Mouse (Mus musculus) c-Kit-positive CD71-negative TER-119-negative erythroid progenitor cells, embryonic 14.5 days (primary cell): Measurements from ENCODE around the gene Kdm2b.

Experiments used
- DNase-seq: peaks from one replicate; pipeline ENCODE4 v3.0.0-alpha.2; 2013; ENCODE audit warnings: low read depth

The Kdm2b gene

DNA sequence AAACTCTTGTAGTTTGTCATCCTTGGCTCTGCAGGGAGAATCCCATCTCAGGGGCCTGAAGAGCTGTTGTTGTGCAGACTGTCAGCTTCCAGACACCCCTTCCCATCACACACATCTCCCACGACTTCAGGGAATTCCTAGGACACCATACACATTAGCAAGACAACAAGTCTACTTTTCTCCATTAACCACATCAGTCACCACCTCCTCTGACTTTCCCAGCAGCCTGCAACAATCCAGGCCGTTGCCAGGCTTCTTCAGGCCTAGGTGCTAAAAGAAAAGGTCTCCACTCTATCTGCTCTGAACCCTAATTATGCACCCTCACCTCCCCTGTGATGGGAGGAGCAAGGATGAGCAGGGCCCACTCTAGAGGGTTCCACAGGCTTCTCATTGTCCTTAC, 99.2 kb downstream of the Kdm2b start:
- no peak for DNase-seq

DNA sequence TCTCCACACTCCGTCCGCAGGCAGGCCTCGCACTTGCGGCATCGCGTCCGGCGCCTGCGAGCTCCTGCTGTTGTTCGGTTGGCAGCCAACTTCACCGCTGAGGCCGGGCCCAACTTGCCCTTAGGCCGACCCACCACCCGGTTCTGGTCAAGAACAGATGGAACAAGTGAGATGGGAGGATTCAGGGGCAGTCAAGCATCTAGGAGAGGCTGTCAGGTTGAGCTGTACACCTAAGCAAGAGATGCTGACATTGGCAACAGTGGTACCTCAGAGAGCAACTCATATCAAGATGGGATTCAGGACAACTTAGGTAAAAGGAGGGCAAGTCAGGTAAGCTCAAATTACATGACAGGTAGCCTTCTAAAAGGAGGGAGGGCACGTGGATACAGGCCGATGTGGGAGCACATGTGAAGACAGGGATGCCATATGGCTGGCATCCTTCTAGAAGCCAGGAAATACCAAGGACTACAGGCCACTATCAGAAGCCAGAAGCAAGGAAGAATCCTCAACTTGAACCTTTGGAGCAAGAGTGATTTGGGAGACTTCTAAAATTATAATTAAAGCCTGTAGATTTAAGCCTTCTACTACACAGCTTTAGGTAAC, 100.9 kb downstream of the Kdm2b start:
- no peak for DNase-seq

DNA sequence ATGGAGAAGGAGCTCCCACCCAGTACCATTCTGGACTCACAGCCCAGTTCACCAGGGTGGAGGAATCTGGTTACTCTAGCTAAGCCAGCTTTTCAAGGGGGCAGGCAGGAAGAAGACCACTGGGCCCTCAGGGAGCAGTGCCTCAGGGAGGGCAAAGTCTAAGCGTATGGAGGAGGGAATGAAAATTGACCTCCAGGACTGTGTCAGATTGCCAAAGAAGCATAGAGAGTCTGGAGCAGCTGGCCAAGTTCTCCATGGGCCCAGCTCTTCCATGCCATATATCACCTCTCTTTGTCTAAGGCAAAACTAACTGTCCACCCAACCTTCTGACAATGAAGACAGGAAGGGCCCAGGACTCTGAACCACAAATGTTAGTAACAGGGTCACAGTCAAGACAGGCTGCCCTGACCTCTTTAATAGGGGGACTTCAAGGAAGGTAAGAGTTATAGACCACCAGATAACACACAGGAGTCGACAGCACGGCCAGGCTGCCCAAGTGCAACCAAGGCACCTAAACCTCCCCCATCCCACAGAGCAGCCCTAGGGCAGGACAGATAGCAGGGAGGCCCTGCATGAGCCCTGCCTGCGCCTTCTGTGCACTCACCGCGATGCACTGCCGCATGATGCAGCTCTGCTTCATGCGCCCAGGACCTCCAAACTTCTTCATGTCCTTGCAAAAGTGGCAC, 101.6 kb downstream of the Kdm2b start:
- no peak for DNase-seq

DNA sequence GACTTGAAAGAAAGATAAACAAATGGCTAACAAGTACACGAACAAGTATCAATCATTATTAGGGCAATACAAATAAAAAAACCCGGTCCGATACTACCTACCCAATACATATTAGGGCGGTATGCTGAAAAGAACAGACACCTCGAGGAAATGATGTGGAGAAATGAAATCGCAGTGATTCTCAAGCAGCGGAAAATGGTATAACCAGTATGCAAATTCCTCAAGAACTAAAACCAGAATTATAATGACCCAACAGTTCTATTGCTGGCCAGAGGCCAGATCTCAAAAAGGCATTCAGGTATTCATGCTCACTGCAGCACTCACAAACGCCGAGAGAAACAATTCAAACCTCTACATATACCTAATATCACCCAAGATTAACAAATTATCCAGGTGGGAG, 102.6 kb downstream of the Kdm2b start:
- DNase-seq = no peak

DNA sequence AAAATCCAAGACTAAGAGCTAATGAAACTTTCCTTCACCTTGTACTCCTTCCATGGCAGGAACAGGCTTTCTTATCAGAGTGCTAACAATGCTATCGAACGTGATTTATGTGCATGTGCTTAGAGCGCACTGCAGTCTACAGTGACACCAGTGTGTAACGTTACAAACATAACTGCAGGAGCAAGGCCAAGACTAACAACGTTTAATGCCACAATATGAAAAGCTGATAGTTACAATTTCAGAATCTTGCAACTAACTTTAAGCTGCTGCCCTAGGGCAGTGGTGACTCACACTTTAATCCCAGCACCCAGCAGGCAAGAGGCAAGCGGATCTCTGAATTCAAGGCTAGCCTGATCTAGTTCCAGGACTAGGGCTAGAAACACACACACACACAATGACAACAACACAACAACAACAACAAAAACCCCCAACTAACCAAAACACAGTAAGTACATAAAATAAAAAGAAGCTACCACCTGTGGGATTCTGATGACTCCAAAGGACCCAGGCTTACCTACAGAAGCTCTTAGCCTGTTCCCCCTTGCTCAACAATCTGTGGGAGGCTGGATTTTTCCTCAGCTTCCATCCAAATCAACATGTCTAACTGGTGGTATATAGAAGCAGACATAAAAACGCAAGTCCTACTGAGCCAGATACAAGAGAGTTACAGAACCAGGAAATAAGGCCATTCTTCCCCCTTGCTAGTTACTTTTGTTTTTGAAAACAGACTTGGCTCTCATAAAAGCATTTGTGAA, 104.9 kb downstream of the Kdm2b start:
- no peak for DNase-seq

DNA sequence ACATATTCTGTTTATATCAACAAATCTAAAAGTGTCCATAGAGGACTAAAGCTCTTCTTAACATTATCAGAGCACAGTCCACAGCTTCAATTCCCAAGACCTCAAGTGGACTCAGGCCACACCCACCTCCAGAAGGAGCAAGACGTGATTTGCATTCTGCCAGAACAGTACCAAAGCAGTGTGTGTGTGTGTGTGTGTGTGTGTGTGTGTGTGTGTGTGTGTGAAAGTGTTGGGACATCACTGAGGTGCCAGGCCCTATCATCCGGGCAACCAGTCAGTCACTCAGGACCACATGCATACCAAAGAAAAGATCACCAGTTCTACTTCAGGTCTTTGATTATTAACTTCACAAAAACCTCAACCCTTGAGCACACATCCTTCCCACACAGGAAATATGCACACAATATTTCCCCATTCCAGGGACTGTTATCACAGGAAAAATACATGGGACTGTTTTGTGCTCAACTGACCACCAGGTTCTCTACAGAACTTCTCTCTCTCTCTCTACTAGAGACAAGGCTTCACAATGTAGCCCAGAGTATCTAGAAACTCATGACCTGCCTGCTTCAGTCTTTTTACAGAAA, 105.9 kb downstream of the Kdm2b start:
- no peak for DNase-seq

DNA sequence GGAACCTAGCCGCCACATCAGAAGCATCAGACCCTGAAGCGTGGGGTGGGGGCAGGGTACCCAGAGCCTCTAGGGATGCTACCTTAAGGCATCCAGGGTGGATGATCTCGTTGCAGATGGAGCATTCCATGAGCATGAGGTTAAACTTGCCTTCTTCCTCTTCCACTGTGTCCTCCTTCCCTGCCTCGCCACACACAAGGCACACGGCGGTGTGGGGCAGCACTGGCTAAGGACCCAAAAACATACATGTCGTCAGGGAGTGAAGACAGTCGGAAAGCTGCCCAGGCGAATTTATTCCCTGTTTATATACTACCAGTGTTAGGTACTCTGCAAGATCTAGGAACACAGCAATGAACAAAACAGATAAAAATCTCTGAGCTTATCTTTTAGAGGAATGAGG, 106.4 kb downstream of the Kdm2b start:
- no peak for DNase-seq

DNA sequence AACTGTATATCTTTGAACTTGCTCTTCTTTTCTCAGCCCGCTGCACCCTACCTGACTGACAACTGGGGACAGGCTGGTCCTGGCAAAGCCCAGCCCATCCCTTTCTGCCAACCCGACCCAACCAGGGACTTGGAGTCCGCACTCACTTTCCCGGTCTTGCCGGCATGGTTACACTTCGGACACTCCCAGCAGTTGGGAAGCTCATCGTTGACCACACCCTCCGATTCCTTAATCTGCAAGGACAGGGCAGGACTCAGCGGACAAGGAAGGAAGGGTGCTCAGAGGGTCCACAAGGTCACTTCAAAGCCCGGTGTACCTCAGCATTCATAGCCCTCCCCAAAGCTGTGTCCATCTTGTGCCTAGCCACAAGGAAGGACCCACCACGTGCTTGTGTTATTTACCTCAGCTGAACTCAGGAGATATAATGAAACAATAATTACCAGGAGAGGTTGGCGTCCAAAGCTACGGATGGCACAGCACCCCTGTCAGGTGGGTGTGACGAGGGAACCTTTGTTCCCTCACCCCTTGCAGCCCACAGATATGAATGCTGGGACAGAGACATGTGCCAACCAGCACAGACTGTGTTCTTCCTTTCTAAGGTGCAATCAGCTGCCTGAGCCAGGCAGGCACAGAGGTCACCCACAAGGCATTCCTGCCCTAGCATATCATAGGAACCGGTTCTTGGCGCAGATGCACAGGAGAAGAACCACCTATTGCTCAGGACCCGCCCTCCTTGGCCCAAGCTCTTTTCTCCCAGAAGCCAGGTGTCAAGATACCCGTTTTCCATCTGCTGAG, 107.2 kb downstream of the Kdm2b start:
- no peak for DNase-seq

DNA sequence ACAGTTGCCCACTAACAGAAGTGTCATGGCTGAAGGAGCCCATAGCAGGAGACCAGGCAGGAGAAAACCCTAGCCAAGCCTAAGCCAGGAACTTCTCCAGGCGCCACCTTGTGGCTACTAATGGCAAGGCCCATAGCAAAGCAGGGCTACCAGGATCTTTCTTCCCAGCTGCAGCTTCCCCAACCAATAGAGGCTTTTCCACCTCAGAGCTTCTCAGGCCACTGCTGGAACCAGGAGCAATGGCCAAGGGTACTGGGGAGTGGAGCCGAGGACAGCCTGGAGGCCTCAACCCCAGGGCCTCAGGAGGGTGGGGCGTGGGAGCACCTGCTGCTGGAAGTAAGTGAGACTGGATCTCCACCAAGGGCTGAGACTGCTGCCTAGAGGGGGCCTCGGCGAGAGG, 108.3 kb downstream of the Kdm2b start:
- no peak for DNase-seq

DNA sequence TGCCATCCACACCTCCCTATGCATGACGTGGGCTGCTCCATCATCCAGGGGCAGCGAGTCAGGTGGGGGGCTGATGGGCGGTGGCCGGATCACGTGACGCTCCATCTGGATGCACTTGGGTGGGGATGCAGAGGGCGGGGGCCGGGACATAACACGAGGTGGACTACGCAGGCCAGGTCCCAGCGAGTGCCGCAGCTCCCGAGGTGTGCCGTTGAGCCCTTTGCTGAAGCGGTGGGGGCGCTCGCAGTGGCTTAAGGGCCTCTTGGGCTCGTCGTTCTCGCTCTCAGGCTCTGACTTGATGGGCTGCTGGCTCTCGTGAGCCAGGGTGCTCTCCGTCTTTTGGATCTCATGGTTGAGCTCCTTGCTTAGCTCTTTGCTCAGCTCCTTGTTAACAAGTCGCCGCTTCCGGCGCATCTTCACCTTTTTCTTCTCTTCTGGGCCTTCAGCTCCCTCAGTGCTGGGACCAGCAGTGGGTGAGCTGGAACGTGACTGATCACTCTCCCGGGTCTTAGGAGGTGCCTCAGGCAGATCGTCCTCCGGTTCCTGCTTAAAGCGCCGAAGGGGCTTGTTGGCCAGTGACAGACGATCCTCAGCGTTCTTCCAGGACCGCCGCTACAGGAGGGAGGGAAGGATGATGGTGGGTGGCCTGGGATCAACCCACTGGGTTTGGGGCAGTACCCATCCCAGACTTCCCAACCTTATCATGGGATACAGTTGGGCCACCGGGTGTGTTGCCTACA, 109.2 kb downstream of the Kdm2b start:
- DNase-seq = no peak

DNA sequence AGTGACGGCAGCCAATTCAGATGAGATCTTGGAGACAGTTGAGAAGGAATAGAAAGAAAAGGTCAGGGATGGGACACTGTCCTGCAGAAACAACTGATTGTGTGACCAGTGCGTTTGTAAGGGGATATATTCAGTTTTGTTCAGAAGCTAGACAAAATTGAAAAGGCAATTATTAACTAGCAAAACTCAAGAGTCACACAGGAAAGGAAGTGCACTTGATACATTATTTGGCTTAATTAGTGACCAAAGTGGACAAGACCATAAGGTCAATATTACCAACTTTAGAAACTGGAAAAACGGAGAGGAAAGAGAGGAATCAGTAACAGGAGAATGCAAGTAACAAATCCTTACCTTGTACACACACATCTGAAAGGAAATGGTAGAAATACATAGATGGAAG, 113.0 kb downstream of the Kdm2b start:
- no peak for DNase-seq

DNA sequence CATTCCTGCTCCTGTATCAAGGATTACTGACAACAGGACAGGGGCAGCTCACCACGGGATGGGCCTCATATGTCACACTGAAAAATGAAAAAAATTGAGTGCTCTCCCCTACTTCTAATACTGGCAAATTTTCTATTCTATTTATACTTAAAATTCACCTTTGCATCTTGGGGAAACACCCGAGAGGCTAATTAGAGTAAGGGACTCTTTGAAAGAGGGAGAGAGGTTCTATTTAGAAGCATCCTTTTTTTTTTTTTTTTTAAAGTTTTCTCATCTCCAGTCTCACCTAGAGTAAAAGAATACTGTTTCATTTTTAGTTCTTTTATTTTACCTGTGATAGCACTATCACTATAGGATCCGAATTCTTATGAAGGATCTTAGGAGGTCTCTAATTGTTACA, 115.3 kb downstream of the Kdm2b start:
- DNase-seq = no peak

DNA sequence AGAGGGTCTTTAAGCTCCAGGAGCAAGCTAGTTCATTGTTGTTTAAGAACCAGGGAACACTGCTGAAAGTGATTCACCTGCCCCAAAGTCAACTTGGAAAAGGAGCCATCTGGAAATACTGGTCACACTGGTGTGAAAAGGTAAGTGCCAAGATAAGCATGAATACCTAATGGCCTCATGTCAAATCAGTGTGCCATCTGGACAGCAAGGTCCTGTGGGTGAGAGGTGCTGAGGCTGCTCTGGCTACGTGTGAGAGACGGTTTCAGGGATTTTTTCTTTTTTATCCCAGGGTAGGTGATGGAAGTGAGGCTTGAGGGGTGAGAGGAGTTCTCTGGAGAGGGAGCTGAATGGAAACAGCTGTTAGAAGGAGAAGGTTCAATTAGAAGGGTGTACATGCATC, 116.0 kb downstream of the Kdm2b start:
- DNase-seq = no peak

DNA sequence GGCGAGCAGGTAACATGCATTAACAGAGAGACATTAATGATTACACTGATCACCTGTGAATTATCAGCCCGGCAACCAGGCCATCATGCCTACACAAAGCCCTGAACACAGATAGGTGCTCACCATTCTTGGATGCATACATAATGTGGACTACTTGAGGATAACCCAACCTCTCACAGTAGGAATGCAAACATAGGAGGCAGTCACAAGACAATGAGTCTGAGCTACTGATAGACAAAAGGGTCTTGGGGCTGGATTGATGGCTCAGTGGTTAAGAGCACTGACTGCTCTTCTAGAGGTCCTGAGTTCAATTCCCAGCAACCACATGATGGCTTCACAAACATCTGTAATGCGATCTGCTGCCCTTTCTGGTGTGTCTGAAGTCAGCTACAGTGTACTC, 117.0 kb downstream of the Kdm2b start:
- no peak for DNase-seq

DNA sequence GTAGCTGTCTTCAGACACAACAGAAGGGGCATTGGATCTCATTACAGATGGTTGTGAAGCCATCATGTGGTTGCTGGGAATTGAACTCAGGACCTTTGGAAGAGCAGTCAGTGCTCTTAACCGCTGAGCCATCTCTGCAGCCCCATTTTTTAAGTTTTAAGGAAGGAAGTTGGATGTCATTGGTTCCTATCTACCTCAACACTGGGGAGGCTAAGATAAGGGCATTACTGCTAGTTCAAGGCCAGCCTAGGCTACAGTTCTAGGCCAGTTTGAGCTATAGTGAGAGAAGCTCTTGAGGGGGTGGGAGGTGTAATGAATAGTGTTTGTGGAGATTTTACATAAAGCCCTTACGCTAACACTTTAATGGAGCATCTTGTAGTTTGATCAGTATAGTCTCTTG, 126.6 kb downstream of the Kdm2b start:
- no peak for DNase-seq

DNA sequence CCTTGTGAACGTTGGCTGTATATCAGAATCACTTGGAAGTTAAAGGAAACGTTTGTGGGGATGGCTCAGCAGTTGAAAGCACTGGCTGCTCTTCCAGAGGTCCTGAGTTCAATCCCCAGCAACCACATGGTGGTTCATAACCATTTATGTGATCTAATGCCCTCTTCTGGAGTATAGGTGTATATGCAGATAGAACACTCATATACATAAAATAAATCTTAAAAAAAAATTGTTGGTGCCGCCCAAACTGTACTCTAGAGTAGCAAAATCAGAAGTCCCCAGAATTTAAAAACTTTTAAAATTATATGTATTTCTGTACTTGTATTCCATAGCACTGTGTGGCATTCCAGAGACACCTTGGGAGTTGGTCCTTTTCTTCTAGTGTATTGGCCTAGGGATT, 133.8 kb downstream of the Kdm2b start:
- no peak for DNase-seq

DNA sequence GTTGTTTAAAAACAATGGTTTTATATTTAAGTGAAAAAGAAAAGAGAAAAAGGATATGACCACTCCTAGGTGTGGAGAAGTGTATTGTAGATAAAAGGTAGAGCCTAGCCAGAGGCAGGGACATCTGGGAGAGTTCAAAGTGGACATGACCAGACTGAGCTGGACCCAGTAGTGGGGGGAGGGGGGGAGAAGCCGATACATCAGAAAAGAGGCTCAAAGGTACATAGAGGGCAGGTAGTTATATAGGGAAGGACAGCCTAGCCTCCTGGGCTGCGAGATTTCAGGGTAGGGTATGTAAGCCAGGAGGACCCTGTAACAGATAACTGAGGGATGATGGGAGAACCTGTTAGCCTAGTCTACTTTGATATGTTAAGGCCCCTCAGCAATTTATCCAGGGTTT, 137.0 kb downstream of the Kdm2b start:
- no peak for DNase-seq

DNA sequence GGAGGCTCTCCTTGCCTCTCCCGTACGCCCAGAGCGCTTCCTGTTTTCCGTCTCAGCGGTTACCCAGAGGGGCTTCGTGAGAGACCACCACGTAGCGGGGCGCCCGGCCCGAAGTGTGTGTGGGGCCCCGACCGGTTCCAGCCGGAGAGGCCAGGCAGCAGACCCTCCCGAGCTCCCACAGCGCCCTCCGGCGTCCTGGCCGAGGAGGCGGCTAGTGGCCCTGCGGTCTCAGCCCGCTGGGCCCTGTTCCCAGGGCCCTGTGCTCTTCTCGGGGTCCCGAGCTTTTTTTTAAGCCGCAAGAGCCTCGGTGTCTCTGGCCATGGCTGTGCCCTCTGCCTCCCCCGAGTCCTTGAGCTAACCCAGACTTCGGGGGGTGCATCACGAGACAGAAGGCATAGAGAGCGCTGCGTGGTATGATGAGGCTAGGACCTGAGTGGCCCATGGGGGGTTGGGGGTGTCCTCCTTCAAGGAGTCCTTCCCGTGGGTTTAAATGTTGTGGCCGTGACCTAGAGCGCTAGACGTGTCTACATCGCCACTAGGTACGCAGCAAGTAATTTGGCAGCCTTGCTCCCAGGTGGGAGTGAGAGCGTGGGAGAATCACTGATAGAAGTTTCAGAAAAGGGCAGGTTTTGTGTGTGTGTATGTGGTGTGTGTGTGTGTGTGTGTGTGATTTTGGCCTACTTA, 139.2 kb downstream of the Kdm2b start:
- DNase-seq = no peak

DNA sequence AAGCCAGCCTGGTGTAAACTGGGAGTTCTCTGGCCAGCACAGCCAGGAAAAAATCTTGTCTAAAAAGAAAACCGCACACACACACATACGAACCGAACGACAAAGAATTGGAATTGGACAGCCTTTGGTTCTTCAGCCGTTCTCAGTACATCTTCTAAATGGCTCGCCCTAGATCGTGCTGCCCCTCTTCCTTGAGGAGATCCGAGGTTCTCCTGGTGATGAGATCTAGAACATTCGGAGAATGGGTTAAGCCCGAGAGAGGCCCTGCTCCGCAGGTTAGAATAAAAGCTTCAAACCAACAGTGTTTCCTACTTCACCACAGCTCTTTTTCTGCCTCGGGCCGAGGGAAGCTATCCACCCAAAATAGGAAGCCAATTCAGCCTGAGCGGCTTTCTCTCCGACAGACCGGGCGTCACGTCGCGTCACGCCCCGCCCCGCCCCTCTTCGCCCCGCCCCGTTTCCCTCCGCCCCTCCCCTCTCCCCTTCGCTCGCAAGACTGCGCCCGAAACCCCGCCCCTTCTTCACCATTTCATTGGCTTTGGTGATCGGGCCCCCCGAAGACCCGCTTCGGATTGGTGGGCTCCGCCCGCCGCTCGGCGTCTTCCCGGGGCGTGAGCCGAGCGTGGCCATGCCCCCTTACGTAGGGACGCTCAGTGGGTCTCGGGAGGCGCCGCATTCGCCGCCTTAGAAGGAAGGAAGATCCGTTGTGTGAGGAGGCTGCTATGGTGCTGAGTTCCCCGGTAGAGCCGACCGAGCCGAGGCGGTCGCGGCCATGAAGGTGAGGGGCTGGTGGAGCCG, 139.9 kb downstream of the Kdm2b start, which contains the start of gene Rnf34:
Rnf34 (plus strand) TSS at position 528 of the 798 bp plus-strand sequence.
- DNase-seq = peak; percentile 97

DNA sequence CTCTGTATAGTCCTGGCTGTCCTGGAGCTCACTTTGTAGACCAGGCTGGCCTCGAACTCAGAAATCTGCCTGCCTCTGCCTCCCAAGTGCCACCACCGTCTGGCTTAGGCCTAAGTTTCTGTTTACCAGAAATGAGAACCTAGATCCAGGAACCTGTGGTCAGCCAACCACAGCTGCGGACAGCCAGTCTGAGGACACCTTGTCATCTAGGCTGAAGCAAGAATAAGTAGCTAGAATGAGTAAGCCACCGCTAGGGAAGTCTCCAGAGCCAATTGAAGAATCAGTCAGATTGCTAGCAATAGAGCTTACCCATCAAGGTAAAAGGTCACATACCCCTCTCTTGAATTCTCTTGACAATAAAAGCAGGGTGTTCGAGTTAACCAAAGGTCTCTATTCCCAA, 145.8 kb downstream of the Kdm2b start:
- no peak for DNase-seq
